Mouse (Mus musculus) bone marrow macrophage, adult 2 months (primary cell): ENCODE measurements around the gene Fn3krp.

Source experiments
- CTCF ChIP-seq: IDR thresholded peaks from 2 replicates; pipeline ENCODE4 v1.5.1; 2012; ENCODE audit warnings: low read depth, mild to moderate bottlenecking, low read length, moderate library complexity
- POLR2A ChIP-seq: IDR thresholded peaks from 2 replicates; pipeline ENCODE4 v1.6.1; 2012; ENCODE audit warnings: mild to moderate bottlenecking, low read depth, low read length, borderline replicate concordance

- no peak for TF ChIP-seq CTCF
- TF ChIP-seq POLR2A = no peak
These were observed 30.8 kb downstream of the Fn3krp start, which contains the start of gene Tbcd for GRCm38 (mm10) chr11:121451753-121452635.
